Mouse (Mus musculus) limb, embryonic 12.5 days (tissue): ENCODE data around the gene Vps50. TPM values are rescaled to one million over a fixed set of nuclear protein-coding genes. Genes with fewer than 3 reads are reported as not detected.
"Not testable (repeated sequence)": the region's sequence is repeated elsewhere in the genome, so short reads cannot be mapped to it uniquely, and the experiment has no call there.

Source experiments
- ATAC-seq: fragments of 200-750 bp; cut with Nextera tagmentation; 2 replicates; pipeline ENCODE4 v1.8.0; 2017; ENCODE audit warnings: low read depth, moderate TSS enrichment; ENCODE audit not compliant: insufficient number of reproducible peaks, insufficient read depth, low FRiP score, low TSS enrichment
- H3K27ac ChIP-seq: fragments of 300-500 bp; sonication (generic); 2 replicates; pipeline ENCODE4 v1.5.1; 2016; ENCODE audit warnings: mild to moderate bottlenecking, moderate library complexity
- H3K27me3 ChIP-seq: fragments of 300-500 bp; sonication (generic); 2 replicates; pipeline ENCODE4 v1.6.1; 2016; ENCODE audit warnings: mild to moderate bottlenecking, moderate library complexity
- H3K36me3 ChIP-seq: fragments of 300-500 bp; sonication (generic); 2 replicates; pipeline ENCODE4 v1.6.1; 2016; ENCODE audit warnings: mild to moderate bottlenecking, moderate library complexity
- H3K4me1 ChIP-seq: fragments of 300-500 bp; sonication (generic); replicated peaks from 2 replicates; pipeline ENCODE4 v1.6.1; 2016
- H3K4me2 ChIP-seq: fragments of 300-500 bp; sonication (generic); 2 replicates; pipeline ENCODE4 v1.6.1; 2016; ENCODE audit warnings: mild to moderate bottlenecking, moderate library complexity
- H3K4me3 ChIP-seq: fragments of 300-500 bp; sonication (generic); replicated peaks from 2 replicates; pipeline ENCODE4 v1.5.1; 2016; ENCODE audit warnings: mild to moderate bottlenecking
- H3K9ac ChIP-seq: fragments of 300-500 bp; sonication (generic); replicated peaks from 2 replicates; pipeline ENCODE4 v1.6.1; 2016; ENCODE audit warnings: mild to moderate bottlenecking, moderate library complexity
- H3K9me3 ChIP-seq: fragments of 300-500 bp; sonication (generic); 2 replicates; pipeline ENCODE4 v1.6.1; 2016; ENCODE audit warnings: mild to moderate bottlenecking, moderate library complexity
- WGBS: fragments of 180-500 bp; shearing (Covaris S2); methylation state at CpG from one replicate; pipeline ENCODE4 v1.1.7; 2016; 5-methylcytosine and 5-hydroxymethylcytosine counted together
- polyA plus RNA-seq: library from polyadenylated mRNA; unstranded; fragments of >200 nt; fragmentation: Nextera tagmentation; extraction: Ambion mirVana; gene quantifications from 2 replicates; pipeline ENCODE4 v1.2.1, GENCODE M21; 2016

Vps50 gene
- polyA plus RNA-seq, 1 experiment from 2014 or later: 37.2 TPM

GRCm38 (mm10) chr6:3565667-3566066 lies 67.5 kb downstream of the Vps50 start:
- no peaks in the 10 kb centered on the region for H3K9me3 ChIP-seq
- H3K4me1 ChIP-seq: no peaks in the 10 kb centered on the region
- no peaks in the 10 kb centered on the region for H3K27me3 ChIP-seq
- H3K9ac ChIP-seq: no peak overlapping the region
- H3K4me3 ChIP-seq: no peak overlapping the region
- peaks cover 17% of the 10 kb centered on the region for H3K36me3 ChIP-seq
- no peak overlapping the region for H3K27ac ChIP-seq
- H3K4me2 ChIP-seq: no peak overlapping the region
- ATAC-seq: no peak
- 97% methylated on average over 1 of the region's 1 CpGs for WGBS

- H3K9me3 ChIP-seq: no peaks in the 10 kb centered on the region
- no peaks in the 10 kb centered on the region for H3K4me1 ChIP-seq
- no peak overlapping the region for H3K9ac ChIP-seq
- ATAC-seq: no peak
- H3K4me3 ChIP-seq: no peak overlapping the region
- H3K36me3 ChIP-seq: peaks cover 30% of the 10 kb centered on the region
- no peaks in the 10 kb centered on the region for H3K27me3 ChIP-seq
- WGBS: 93% methylated on average over 7 of the region's 7 CpGs
- no peak overlapping the region for H3K4me2 ChIP-seq
- H3K27ac ChIP-seq: no peak overlapping the region
These were observed 69.0 kb downstream of the Vps50 start for GRCm38 (mm10) chr6:3567071-3567610.

- 82% methylated on average over 2 of the region's 2 CpGs for WGBS
- Histone ChIP-seq H3K9me3 (no peaks in the 10 kb centered on the region), H3K27me3 (no peaks in the 10 kb centered on the region), H3K4me1 (no peaks in the 10 kb centered on the region), H3K4me3 (no peak overlapping the region), H3K27ac (no peak overlapping the region), H3K9ac (no peak overlapping the region), H3K4me2 (no peak overlapping the region), H3K36me3 (peaks cover 32% of the 10 kb centered on the region)
- ATAC-seq: no peak
These were observed 74.1 kb downstream of the Vps50 start for GRCm38 (mm10) chr6:3572221-3572815.

- Histone ChIP-seq H3K27me3 (no peaks in the 10 kb centered on the region), H3K36me3 (peaks cover 29% of the 10 kb centered on the region), H3K4me1 (no peaks in the 10 kb centered on the region), H3K4me2 (no peak overlapping the region), H3K27ac (no peak overlapping the region), H3K9me3 (no peaks in the 10 kb centered on the region), H3K4me3 (no peak overlapping the region), H3K9ac (no peak overlapping the region)
- 94% methylated on average over 8 of the region's 8 CpGs for WGBS
- ATAC-seq: no peak
These were observed 75.6 kb downstream of the Vps50 start for GRCm38 (mm10) chr6:3573787-3574186.

GRCm38 (mm10) chr6:3585402-3585801 lies 87.2 kb downstream of the Vps50 start:
- ATAC-seq: no peak
- Histone ChIP-seq H3K36me3 (peaks cover 9% of the 10 kb centered on the region; the same call in 1 of the 2 replicates), H3K27ac (no peak overlapping the region), H3K9ac (no peak overlapping the region), H3K27me3 (no peaks in the 10 kb centered on the region), H3K4me1 (no peaks in the 10 kb centered on the region), H3K9me3 (no peaks in the 10 kb centered on the region), H3K4me2 (no peak overlapping the region), H3K4me3 (no peak overlapping the region)
- 93% methylated on average over 1 of the region's 1 CpGs for WGBS

GRCm38 (mm10) chr6:3590289-3590904 lies 92.2 kb downstream of the Vps50 start:
- no peak overlapping the region for H3K27ac ChIP-seq
- H3K9ac ChIP-seq: no peak overlapping the region
- no peaks in the 10 kb centered on the region for H3K27me3 ChIP-seq
- H3K9me3 ChIP-seq: no peaks in the 10 kb centered on the region
- ATAC-seq: no peak
- H3K36me3 ChIP-seq: peaks cover 17% of the 10 kb centered on the region
- H3K4me3 ChIP-seq: no peak overlapping the region
- H3K4me2 ChIP-seq: no peak overlapping the region
- WGBS: 89% methylated on average over 3 of the region's 3 CpGs
- no peaks in the 10 kb centered on the region for H3K4me1 ChIP-seq

GRCm38 (mm10) chr6:3594246-3594645 lies 96.1 kb downstream of the Vps50 start:
- no peak overlapping the region for H3K4me2 ChIP-seq
- H3K36me3 ChIP-seq: peaks cover 9% of the 10 kb centered on the region
- no peak overlapping the region for H3K9ac ChIP-seq
- H3K27ac ChIP-seq: no peak overlapping the region
- WGBS: 79% methylated on average over 1 of the region's 1 CpGs
- H3K9me3 ChIP-seq: no peaks in the 10 kb centered on the region
- ATAC-seq: no peak
- H3K4me1 ChIP-seq: no peaks in the 10 kb centered on the region
- no peaks in the 10 kb centered on the region for H3K27me3 ChIP-seq
- H3K4me3 ChIP-seq: no peak overlapping the region

- H3K27me3 ChIP-seq: no peaks in the 10 kb centered on the region
- H3K4me3 ChIP-seq: no peak overlapping the region
- H3K27ac ChIP-seq: no peak overlapping the region
- H3K4me2 ChIP-seq: no peak overlapping the region
- no peaks in the 10 kb centered on the region for H3K36me3 ChIP-seq
- ATAC-seq: no peak
- no peak overlapping the region for H3K9ac ChIP-seq
- no peaks in the 10 kb centered on the region for H3K9me3 ChIP-seq
- H3K4me1 ChIP-seq: no peaks in the 10 kb centered on the region
- WGBS: 90% methylated on average over 2 of the region's 2 CpGs
These were observed 114.6 kb downstream of the Vps50 start for GRCm38 (mm10) chr6:3612827-3613226.

- WGBS: 59% methylated on average over 12 of the region's 13 CpGs
- not testable (repeated sequence) for ATAC-seq, H3K9ac ChIP-seq, H3K27ac ChIP-seq, H3K36me3 ChIP-seq, H3K27me3 ChIP-seq, H3K9me3 ChIP-seq, H3K4me3 ChIP-seq, H3K4me1 ChIP-seq
- H3K4me2 ChIP-seq: peak overlapping the region; percentile 24; the same call in 1 of the 2 replicates
These were observed 122.5 kb downstream of the Vps50 start for GRCm38 (mm10) chr6:3620428-3621387.
